Mouse (Mus musculus) hindbrain, embryonic 13.5 days (tissue): Measurements from ENCODE around the gene Sipa1l3. TPM values are rescaled to one million over a fixed set of nuclear protein-coding genes. Genes with fewer than 3 reads are reported as not detected.
A peak's percentile ranks its signal among the peaks of the same experiment; 100 is the strongest.

ENCODE experiments used
- ATAC-seq: fragments of 200-750 bp; cut with Nextera tagmentation; 2 replicates; pipeline ENCODE4 v1.8.0; 2017; ENCODE audit warnings: moderate TSS enrichment; ENCODE audit not compliant: low FRiP score
- H3K27ac ChIP-seq: fragments of 300-500 bp; sonication (generic); 2 replicates; pipeline ENCODE4 v1.5.1; 2015; ENCODE audit warnings: inconsistent platforms, mild to moderate bottlenecking, moderate library complexity
- H3K27me3 ChIP-seq: fragments of 300-500 bp; sonication (generic); 2 replicates; pipeline ENCODE4 v1.6.1; 2015; ENCODE audit warnings: mild to moderate bottlenecking, inconsistent platforms
- H3K36me3 ChIP-seq: fragments of 300-500 bp; sonication (generic); 2 replicates; pipeline ENCODE4 v1.6.1; 2015; ENCODE audit warnings: mild to moderate bottlenecking, inconsistent platforms
- H3K4me1 ChIP-seq: fragments of 300-500 bp; sonication (generic); replicated peaks from 2 replicates; pipeline ENCODE4 v1.6.1; 2015; ENCODE audit warnings: inconsistent platforms
- H3K4me2 ChIP-seq: fragments of 300-500 bp; sonication (generic); 2 replicates; pipeline ENCODE4 v1.6.1; 2015; ENCODE audit warnings: inconsistent platforms, mild to moderate bottlenecking, moderate library complexity
- H3K4me3 ChIP-seq: fragments of 300-500 bp; sonication (generic); 2 replicates; pipeline ENCODE4 v1.5.1; 2015; ENCODE audit warnings: mild to moderate bottlenecking, inconsistent platforms
- H3K9ac ChIP-seq: fragments of 300-500 bp; sonication (generic); 2 replicates; pipeline ENCODE4 v1.6.1; 2015; ENCODE audit warnings: mild to moderate bottlenecking, inconsistent platforms
- H3K9me3 ChIP-seq: fragments of 300-500 bp; sonication (generic); 2 replicates; pipeline ENCODE4 v1.6.1; 2016; ENCODE audit warnings: inconsistent platforms
- WGBS: fragments of 180-500 bp; shearing (Covaris S2); methylation state at CpG from one replicate; pipeline ENCODE4 v1.1.7; 2015; 5-methylcytosine and 5-hydroxymethylcytosine counted together
- polyA plus RNA-seq: library from polyadenylated mRNA; unstranded; fragments of >200 nt; fragmentation: Nextera tagmentation; extraction: Ambion mirVana; gene quantifications from 2 replicates; pipeline ENCODE4 v1.2.1, GENCODE M21; 2015

The Sipa1l3 gene
- polyA plus RNA-seq, 1 experiment from 2014 or later = 13.7 TPM

DNA sequence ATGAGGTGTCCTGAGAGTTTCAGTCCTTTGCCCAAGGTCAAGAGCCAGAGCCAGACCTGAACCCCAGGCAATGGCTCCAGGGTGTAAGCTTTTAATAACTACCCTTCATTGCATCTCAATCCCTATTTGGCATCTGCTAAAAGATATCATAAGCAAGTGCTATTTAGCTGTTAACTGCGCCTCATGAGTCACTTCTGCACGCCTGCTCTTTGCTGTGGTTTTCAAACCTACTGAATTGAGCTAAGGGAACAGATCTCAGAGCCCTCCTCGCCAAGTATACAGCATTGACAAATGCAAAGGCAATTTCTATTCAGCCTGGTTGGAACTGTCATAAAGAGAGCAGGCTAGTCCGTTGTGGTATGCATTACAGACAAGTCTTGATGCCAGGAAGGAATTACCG, 49.8 kb downstream of the Sipa1l3 start:
- ATAC-seq = no peak
- Histone ChIP-seq H3K9me3 (no peaks in the 10 kb centered on the region), H3K36me3 (no peaks in the 10 kb centered on the region), H3K4me1 (peaks cover 46% of the 10 kb centered on the region), H3K4me2 (no peak overlapping the region), H3K27ac (no peak overlapping the region), H3K9ac (no peak overlapping the region), H3K27me3 (no peaks in the 10 kb centered on the region), H3K4me3 (no peak overlapping the region)
- WGBS = 94% methylated on average over 5 of the region's 5 CpGs

DNA sequence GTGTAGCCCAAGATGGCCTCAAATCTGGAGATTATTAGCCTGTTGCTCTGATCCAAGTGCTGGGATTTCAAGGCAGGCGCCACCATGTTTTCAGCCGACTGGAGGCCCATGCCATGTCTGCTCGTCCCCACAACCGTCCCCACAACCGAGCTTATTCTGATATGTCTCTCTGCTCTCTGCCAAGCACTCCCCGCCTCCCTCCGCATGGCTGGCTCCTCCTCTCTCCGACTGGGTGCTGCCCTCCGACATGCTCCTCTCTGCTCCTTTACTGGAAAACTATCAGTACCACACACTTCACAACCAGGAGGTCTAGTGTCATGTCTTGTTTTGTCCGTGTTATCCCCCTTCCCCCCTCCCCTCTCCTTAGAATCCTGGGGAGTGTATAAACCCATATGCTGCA, 51.9 kb downstream of the Sipa1l3 start:
- no peak for ATAC-seq
- Histone ChIP-seq H3K9ac (no peak overlapping the region), H3K4me1 (peaks cover 41% of the 10 kb centered on the region), H3K27me3 (no peaks in the 10 kb centered on the region), H3K27ac (0 out of 2 replicates have a peak overlapping the region, but pooled peaks have one; percentile 12), H3K4me2 (no peak overlapping the region), H3K9me3 (no peaks in the 10 kb centered on the region), H3K4me3 (no peak overlapping the region), H3K36me3 (no peaks in the 10 kb centered on the region)
- 70% methylated on average over 10 of the region's 10 CpGs for WGBS

DNA sequence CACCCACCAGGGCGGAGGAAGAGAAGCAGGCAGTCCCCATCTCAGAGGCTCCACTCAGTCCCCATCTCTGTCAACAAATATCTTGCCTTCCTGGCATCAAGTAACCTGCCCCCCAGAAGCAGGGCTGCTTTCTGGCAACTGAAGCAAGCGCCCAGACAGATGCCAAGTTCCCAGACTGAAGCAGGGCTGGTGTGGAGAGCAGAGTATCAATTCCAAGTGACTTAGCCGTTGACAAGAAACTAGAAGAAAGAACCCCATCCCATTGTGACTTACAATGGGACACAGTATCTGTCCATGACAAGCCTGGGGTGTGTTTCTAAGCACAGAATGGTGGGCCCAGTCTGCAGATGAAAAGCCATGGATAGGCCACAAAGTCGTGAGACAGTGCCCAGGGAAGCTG, 52.7 kb downstream of the Sipa1l3 start:
- no peak for ATAC-seq
- peaks cover 32% of the 10 kb centered on the region for H3K4me1 ChIP-seq
- no peak overlapping the region for H3K4me3 ChIP-seq
- H3K9me3 ChIP-seq = no peaks in the 10 kb centered on the region
- H3K9ac ChIP-seq = no peak overlapping the region
- WGBS = 76% methylated on average over 4 of the region's 4 CpGs
- H3K36me3 ChIP-seq = no peaks in the 10 kb centered on the region
- H3K4me2 ChIP-seq = no peak overlapping the region
- H3K27me3 ChIP-seq = no peaks in the 10 kb centered on the region
- no peak overlapping the region for H3K27ac ChIP-seq

DNA sequence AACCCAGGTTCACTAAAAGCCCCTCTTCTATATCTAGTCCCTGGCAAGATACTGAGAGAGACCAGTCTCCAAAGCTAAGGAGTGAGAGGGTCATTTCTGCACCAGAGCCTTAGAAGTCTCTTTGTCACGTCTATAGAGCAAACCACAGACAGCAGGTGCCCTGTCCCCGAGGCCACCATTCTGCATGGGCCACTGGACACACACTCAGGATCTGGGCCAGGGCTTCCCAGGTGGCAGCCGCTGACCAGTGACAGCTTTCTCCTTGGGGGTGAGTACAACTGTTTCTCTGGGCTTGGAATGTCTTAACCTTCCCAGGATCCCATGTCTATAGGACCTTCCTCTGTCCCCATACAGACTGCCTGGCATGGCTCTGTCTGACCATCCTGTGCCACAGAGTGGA, 55.6 kb downstream of the Sipa1l3 start:
- H3K9ac ChIP-seq = no peak overlapping the region
- H3K36me3 ChIP-seq = no peaks in the 10 kb centered on the region
- ATAC-seq = no peak
- H3K27ac ChIP-seq = no peak overlapping the region
- H3K9me3 ChIP-seq = no peaks in the 10 kb centered on the region
- no peak overlapping the region for H3K4me2 ChIP-seq
- H3K27me3 ChIP-seq = no peaks in the 10 kb centered on the region
- 82% methylated on average over 3 of the region's 3 CpGs for WGBS
- H3K4me1 ChIP-seq = peaks cover 18% of the 10 kb centered on the region
- no peak overlapping the region for H3K4me3 ChIP-seq

DNA sequence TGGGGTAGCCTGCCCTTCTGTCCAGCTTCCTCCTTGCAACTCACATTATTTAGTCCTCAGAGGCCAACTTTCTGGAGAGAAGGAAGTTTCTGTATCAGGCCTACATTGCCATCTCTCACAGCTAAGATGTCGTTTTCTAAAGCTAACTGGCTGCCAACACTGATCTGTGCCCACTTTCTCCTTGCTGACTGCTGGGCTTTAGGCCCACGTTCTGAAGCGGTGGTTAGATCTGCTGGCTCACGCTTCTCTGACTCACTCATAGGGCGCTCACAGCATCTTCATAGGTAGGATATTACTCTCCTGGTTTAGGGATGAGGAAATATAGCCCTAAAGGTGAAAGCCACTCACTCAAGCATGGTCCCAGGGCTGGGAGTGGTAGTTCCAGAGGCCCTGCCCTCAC, 56.3 kb downstream of the Sipa1l3 start:
- Histone ChIP-seq H3K4me1 (peaks cover 18% of the 10 kb centered on the region), H3K4me3 (no peak overlapping the region), H3K9me3 (no peaks in the 10 kb centered on the region), H3K36me3 (no peaks in the 10 kb centered on the region), H3K4me2 (no peak overlapping the region), H3K27ac (no peak overlapping the region), H3K27me3 (no peaks in the 10 kb centered on the region), H3K9ac (no peak overlapping the region)
- 89% methylated on average over 5 of the region's 5 CpGs for WGBS
- ATAC-seq = no peak

DNA sequence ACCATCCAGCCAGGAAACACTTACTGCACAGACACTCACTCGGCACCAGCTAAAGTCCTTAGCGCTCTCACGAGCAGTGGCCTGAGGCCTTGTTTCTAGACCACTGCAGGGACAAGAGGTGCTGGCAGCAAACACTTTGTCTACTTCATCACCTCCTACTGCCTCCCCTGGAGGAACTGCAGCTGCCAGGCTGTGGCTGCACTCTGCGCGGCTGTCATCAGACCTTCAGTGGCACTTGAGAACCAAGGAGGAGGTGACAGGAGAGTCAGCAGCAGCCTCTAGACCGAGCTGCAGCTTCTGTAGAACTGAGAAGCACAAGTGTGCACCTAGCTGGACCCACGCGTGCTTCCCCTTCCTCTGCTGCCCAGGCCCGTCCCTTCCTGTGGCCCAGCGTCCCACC, 56.9 kb downstream of the Sipa1l3 start:
- Histone ChIP-seq H3K27ac (0 out of 2 replicates have a peak overlapping the region, but pooled peaks have one; percentile 5), H3K36me3 (no peaks in the 10 kb centered on the region), H3K9ac (no peak overlapping the region), H3K9me3 (no peaks in the 10 kb centered on the region), H3K4me2 (no peak overlapping the region), H3K27me3 (0 out of 2 replicates have a peak, but pooled peaks cover 3% of the 10 kb centered on the region), H3K4me1 (peaks cover 18% of the 10 kb centered on the region), H3K4me3 (no peak overlapping the region)
- no peak for ATAC-seq
- 84% methylated on average over 10 of the region's 10 CpGs for WGBS

DNA sequence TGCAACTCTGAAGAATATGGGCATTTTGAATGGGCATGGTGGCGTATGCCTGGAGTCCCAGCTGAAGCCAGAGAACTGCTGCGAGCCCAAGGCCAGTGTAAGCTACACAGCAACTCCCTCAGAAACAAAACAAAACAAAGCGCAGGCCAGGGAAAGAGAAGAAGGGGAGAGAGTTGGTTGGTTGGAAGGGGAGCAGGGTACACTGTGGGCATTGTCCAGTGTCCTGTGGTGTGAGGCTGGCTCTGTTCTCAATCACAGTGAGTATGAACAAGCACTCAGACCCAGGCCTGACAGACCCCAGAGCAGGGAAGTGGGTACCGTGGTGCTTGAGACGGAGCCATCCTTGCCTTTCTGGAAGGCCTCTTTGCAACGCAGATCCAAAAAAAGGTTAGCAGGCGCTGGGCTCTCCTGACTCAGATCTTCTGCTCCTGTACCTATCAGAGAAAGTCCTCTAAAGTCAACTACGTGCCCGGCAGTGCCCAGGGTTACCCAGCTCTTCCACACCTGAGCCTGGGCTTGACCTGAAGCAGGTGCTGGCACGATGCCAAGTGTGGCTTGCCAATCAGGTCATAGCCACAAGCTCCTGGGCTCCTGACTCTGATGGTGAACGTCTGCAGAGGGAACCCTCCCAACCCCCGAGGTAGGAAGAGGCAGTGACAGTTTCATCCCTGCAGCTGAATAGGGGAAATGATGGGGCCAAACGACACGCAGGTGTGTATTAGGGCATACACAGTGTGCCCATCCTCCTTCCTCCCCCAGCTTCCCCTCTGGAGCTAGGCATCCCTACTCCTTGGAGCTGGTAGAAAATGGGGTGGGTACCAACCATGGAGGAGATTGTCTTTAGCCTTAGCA, 59.3 kb downstream of the Sipa1l3 start:
- H3K4me2 ChIP-seq = no peak overlapping the region
- ATAC-seq = no peak
- peaks cover 7% of the 10 kb centered on the region for H3K4me1 ChIP-seq
- no peak overlapping the region for H3K27ac ChIP-seq
- 0 out of 2 replicates have a peak, but pooled peaks cover 12% of the 10 kb centered on the region for H3K27me3 ChIP-seq
- no peak overlapping the region for H3K9ac ChIP-seq
- no peaks in the 10 kb centered on the region for H3K9me3 ChIP-seq
- H3K36me3 ChIP-seq = no peaks in the 10 kb centered on the region
- H3K4me3 ChIP-seq = no peak overlapping the region
- 89% methylated on average over 14 of the region's 14 CpGs for WGBS

DNA sequence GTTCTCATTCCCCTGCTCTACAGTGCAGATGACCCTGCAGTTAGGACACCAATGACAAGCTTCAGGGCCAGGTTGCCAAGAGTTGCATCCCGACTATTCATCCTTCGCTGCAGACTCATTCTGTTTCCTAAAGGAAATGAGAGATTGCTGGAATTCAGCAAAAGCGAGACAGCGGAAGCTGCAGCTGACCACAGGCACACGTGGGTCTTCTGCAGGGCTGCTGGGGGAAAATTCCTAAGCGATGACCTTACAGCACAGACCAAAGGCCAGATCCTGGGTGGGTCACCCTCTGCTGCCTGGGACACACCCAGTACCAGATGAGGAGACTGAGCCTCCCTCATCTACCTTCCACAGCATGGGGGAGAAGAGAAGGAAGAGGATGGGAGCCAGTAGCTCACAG, 60.7 kb downstream of the Sipa1l3 start:
- no peak overlapping the region for H3K9ac ChIP-seq

DNA sequence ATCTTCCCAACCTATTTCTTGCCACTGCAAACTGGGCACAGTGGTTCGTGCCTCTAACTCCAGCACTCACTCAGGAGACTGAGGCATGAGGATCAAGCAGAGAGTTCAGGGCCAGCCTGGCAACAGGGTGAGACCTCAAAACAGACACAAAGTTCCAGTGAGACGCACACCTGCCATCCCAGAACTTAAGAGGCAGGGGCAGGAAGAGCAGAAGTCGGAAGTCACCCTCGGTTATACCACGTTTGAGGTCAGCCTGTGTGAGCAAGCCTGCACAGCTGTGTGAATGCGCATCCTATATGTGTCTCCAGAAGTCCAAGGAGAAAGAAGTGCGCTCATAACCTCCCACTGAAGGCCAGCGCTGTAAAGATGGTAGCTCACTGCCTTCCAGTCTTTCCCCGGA, 61.7 kb downstream of the Sipa1l3 start:
- Histone ChIP-seq H3K4me1 (peaks cover 24% of the 10 kb centered on the region), H3K4me2 (no peak overlapping the region), H3K36me3 (no peaks in the 10 kb centered on the region), H3K27ac (no peak overlapping the region), H3K9ac (no peak overlapping the region), H3K27me3 (0 out of 2 replicates have a peak, but pooled peaks cover 12% of the 10 kb centered on the region), H3K4me3 (no peak overlapping the region), H3K9me3 (no peaks in the 10 kb centered on the region)
- no peak for ATAC-seq
- 92% methylated on average over 9 of the region's 9 CpGs for WGBS

More for the DNA sequence above, 60.7 kb downstream of the Sipa1l3 start:
- H3K4me3 ChIP-seq = no peak overlapping the region
- WGBS = 83% methylated on average over 6 of the region's 6 CpGs
- no peaks in the 10 kb centered on the region for H3K36me3 ChIP-seq
- H3K9me3 ChIP-seq = no peaks in the 10 kb centered on the region
- no peak overlapping the region for H3K4me2 ChIP-seq
- no peak for ATAC-seq
- H3K27ac ChIP-seq = no peak overlapping the region; the same call in 1 of the 2 replicates
- 0 out of 2 replicates have a peak, but pooled peaks cover 12% of the 10 kb centered on the region for H3K27me3 ChIP-seq
- peaks cover 14% of the 10 kb centered on the region for H3K4me1 ChIP-seq

DNA sequence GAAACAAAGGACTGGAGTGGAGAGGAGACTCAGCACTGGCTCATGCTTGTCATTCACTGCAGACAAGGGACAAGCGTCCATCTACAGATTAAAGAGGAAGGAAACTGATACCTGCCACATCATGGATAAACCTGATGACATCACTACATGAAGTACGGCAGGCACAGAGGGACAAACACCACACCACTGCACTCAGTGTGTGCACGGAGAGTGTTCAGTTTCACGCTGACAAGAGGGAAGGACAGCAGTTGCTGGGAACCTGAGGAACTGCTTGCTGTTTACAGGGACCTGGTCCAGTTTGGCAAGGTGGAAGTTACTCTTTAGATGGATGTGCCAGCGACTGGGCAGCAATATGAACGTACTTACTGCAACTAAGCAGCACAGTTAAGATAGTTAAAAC, 62.9 kb downstream of the Sipa1l3 start:
- H3K27ac ChIP-seq = no peak overlapping the region
- H3K27me3 ChIP-seq = peaks cover 17% of the 10 kb centered on the region; the same call in 1 of the 2 replicates
- ATAC-seq = no peak
- H3K4me3 ChIP-seq = no peak overlapping the region
- H3K9ac ChIP-seq = no peak overlapping the region
- H3K4me1 ChIP-seq = peaks cover 25% of the 10 kb centered on the region
- no peaks in the 10 kb centered on the region for H3K36me3 ChIP-seq
- H3K9me3 ChIP-seq = no peaks in the 10 kb centered on the region
- 77% methylated on average over 6 of the region's 6 CpGs for WGBS
- no peak overlapping the region for H3K4me2 ChIP-seq

DNA sequence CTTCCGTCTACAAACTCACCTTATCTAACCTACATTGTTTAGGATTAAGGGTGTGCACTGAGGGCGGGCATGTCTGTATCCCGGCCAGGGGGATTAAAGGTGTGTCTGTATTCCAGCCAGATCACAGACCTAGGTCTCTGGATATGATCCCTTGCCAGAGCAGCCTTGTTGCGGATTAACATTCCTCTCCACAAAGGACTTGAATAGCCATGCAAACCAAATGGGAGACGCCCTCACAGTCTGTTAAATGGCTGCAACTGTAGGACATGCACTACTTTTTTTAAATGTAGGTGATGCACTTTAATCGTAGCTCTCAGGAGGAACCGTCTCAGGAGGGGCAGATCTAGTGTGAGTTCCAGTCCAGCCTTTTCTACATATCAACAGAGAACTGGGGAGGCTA, 63.5 kb downstream of the Sipa1l3 start:
- ATAC-seq = no peak
- Histone ChIP-seq H3K4me1 (peaks cover 25% of the 10 kb centered on the region), H3K36me3 (no peaks in the 10 kb centered on the region), H3K9me3 (no peaks in the 10 kb centered on the region), H3K9ac (no peak overlapping the region), H3K27ac (no peak overlapping the region), H3K4me2 (no peak overlapping the region), H3K4me3 (no peak overlapping the region), H3K27me3 (peaks cover 17% of the 10 kb centered on the region; the same call in 1 of the 2 replicates)
- WGBS = 71% methylated on average over 7 of the region's 7 CpGs

DNA sequence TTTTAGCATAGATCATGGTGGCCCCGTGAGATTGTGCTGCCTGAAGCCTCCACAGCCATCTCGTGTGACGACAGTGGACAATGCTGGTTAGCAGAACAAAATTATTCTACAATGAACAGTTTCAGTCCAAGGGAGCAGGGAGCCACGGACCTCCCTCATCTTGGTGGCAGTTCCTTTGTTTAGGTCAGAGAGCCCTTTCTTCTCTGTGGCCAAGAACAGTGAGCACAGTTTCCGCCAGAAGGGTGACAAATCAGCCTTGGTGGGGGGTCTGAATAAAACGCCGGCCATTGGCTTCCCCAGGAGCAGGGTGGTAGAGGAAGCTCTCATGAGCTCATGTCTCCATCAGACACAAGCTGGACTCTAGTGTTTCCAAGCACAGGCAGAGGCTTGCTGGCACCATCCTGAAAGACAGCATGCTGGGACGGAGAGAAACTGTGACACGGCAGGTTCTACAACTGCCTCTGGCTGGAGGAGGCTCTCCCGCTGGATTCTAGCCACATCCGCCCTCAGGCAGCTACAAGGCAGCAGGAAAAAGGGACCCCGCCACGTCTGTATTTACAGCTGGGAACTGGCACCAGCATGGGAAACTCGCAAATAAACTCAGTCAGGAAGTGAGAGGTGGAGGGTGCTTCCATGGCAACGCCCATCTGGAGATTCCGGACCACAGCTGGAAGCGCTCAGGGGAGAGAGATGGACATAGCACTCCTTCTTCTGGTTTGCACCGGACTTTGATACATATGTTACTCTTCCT, 65.3 kb downstream of the Sipa1l3 start:
- H3K36me3 ChIP-seq = no peaks in the 10 kb centered on the region
- H3K4me1 ChIP-seq = peaks cover 25% of the 10 kb centered on the region
- WGBS = 8% methylated on average over 18 of the region's 18 CpGs
- ATAC-seq = peak; percentile 74
- H3K4me3 ChIP-seq = no peak overlapping the region
- H3K9me3 ChIP-seq = no peaks in the 10 kb centered on the region
- H3K9ac ChIP-seq = peak overlapping the region; percentile 49
- H3K4me2 ChIP-seq = peak overlapping the region; percentile 25
- peaks cover 17% of the 10 kb centered on the region; the same call in 1 of the 2 replicates for H3K27me3 ChIP-seq
- peak overlapping the region; percentile 75 for H3K27ac ChIP-seq
